Comparison of ENCODE assay signal across 8 mouse cellular contexts in the genomic region with DNA sequence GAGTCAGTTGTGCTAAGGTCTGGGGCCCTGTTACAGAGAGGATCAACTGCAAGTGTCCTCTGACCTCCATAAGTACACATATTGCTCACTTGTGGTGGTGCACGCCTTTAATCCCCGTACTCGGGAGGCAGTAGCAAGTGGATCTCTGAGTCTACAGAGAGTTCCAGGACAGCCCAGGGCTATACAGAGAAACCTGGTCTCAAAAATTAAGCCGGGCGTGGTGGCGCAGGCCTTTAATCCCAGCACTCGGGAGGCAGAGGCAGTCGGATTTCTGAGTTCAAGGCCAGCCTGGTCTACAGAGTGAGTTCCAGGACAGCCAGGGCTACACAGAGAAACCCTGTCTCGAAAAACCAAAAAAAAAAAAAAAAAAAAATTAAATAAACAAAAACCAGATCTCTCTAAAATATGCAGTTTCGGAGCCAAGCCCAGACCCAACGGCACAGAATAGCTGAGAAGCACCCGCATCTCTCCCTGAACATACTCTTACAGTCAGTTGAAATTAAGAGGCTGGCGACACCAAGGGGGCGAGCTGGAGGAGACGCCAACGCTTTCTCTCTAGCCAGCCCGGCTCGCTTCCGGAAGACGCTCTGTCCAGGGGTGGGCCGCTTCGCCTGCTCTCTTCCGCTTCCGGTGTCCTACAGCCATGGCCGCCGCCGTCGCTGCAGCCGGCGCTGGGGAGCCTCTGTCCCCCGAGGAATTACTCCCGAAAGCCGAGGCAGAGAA. TPM values are rescaled to one million over a fixed set of nuclear protein-coding genes. Genes with fewer than 3 reads are reported as not detected.
DNase-seq lines count a peak whose midpoint lies in the region; ATAC-seq and TF ChIP-seq lines count a peak whose summit lies in the region.

A gene (plus strand): TSS at position 613 of the 723 bp plus-strand sequence.

- H3K4me3 ChIP-seq in heart, embryonic 11.5 days (ENCODE audit: low read depth, low read length), result peak within 1 kb of the TSS; percentile 96
- peak within 1 kb of the TSS; percentile 85 for H3K4me3 ChIP-seq in kidney, postnatal 0 days (replicated peaks; ENCODE audit: low read depth, low read length)
- H3K4me3 ChIP-seq in liver, embryonic 11.5 days (ENCODE audit: low read depth, low read length), result peak within 1 kb of the TSS; percentile 89
- peak within 1 kb of the TSS; percentile 98 for H3K4me3 ChIP-seq in stomach, embryonic 14.5 days (ENCODE audit: low read depth, low read length)

- H3K27ac ChIP-seq in heart, embryonic 11.5 days (ENCODE audit: low read depth, low read length), result peak within 1 kb of the TSS; percentile 62; the same call in 1 of the 2 replicates
- peak within 1 kb of the TSS; percentile 37; the same call in 1 of the 2 replicates for H3K27ac ChIP-seq in kidney, postnatal 0 days
- peak within 1 kb of the TSS; percentile 64; the same call in 1 of the 2 replicates for H3K27ac ChIP-seq in liver, embryonic 11.5 days (ENCODE audit: low read depth, low read length)
- H3K27ac ChIP-seq in stomach, embryonic 14.5 days (ENCODE audit: low read length), result no peak within 1 kb of the TSS

- H3K36me3 ChIP-seq in heart, embryonic 11.5 days (ENCODE audit: control insufficient read depth, insufficient read depth, low read length), result peaks cover 9% of the 10 kb centered on the region
- H3K36me3 ChIP-seq in kidney, postnatal 0 days (ENCODE audit: insufficient read depth, low read length), result peaks cover 30% of the 10 kb centered on the region
- H3K36me3 ChIP-seq in liver, embryonic 11.5 days (ENCODE audit: control insufficient read depth, insufficient read depth, low read length), result peaks cover 21% of the 10 kb centered on the region; the same call in 1 of the 2 replicates
- peaks cover 39% of the 10 kb centered on the region for H3K36me3 ChIP-seq in stomach, embryonic 14.5 days (ENCODE audit: control insufficient read depth, insufficient read depth, low read length)

- peak within 1 kb of the TSS; percentile 90 for H3K9ac ChIP-seq in heart, embryonic 11.5 days (ENCODE audit: low read depth, low read length)
- peak within 1 kb of the TSS; percentile 84 for H3K9ac ChIP-seq in kidney, postnatal 0 days (ENCODE audit: low read depth, low read length)
- peak within 1 kb of the TSS; percentile 82 for H3K9ac ChIP-seq in liver, embryonic 11.5 days (ENCODE audit: low read depth, low read length)
- H3K9ac ChIP-seq in stomach, embryonic 14.5 days (replicated peaks; ENCODE audit: low read depth, low read length), result peak within 1 kb of the TSS; percentile 77

- peak; percentile 99 for ATAC-seq in erythroblast, adult 5-6 weeks (replicated peaks; ENCODE audit: low FRiP score, poor library complexity, severe bottlenecking)
- ATAC-seq in heart, embryonic 11.5 days (replicated peaks; ENCODE audit: insufficient number of reproducible peaks, low FRiP score, low TSS enrichment), result peak; percentile 85
- peak; percentile 89 for ATAC-seq in kidney, postnatal 0 days (replicated peaks; ENCODE audit: low FRiP score, low read depth)
- peak; percentile 97 for ATAC-seq in liver, embryonic 11.5 days (replicated peaks; ENCODE audit: low FRiP score)
- peak; percentile 93 for ATAC-seq in stomach, embryonic 14.5 days (ENCODE audit: insufficient number of reproducible peaks, insufficient read depth, low FRiP score, low read depth)

- no peaks in the 10 kb centered on the region for H3K27me3 ChIP-seq in heart, embryonic 11.5 days (ENCODE audit: control insufficient read depth, insufficient read depth, low read length)
- H3K27me3 ChIP-seq in kidney, postnatal 0 days (ENCODE audit: insufficient read depth, low read length), result no peaks in the 10 kb centered on the region
- no peaks in the 10 kb centered on the region for H3K27me3 ChIP-seq in liver, embryonic 11.5 days (replicated peaks; ENCODE audit: control insufficient read depth, insufficient read depth, low read length)
- no peaks in the 10 kb centered on the region for H3K27me3 ChIP-seq in stomach, embryonic 14.5 days (ENCODE audit: control insufficient read depth, insufficient read depth, low read length)

- H3K4me1 ChIP-seq in heart, embryonic 11.5 days (ENCODE audit: control insufficient read depth, insufficient read depth, low read length), result peaks cover 14% of the 10 kb centered on the region
- no peaks in the 10 kb centered on the region; the same call in 1 of the 2 replicates for H3K4me1 ChIP-seq in kidney, postnatal 0 days (replicated peaks; ENCODE audit: insufficient read depth, low read length)
- peaks cover 7% of the 10 kb centered on the region; the same call in 1 of the 2 replicates for H3K4me1 ChIP-seq in liver, embryonic 11.5 days (replicated peaks; ENCODE audit: control insufficient read depth, insufficient read depth, low read length)
- H3K4me1 ChIP-seq in stomach, embryonic 14.5 days (ENCODE audit: control insufficient read depth, insufficient read depth, low read length), result peaks cover 6% of the 10 kb centered on the region; the same call in 1 of the 2 replicates

- WGBS in heart, embryonic 11.5 days (ENCODE audit: insufficient replicate concordance), result 20% methylated on average over 32 of the region's 33 CpGs
- 20% methylated on average over 33 of the region's 33 CpGs for WGBS in kidney, postnatal 0 days
- 17% methylated on average over 32 of the region's 33 CpGs for WGBS in liver, embryonic 11.5 days
- 18% methylated on average over 32 of the region's 33 CpGs for WGBS in stomach, embryonic 14.5 days

- peak; percentile 64 for TF ChIP-seq CTCF in kidney, postnatal 0 days (IDR thresholded peaks at IDR 0.05; ENCODE audit: low read depth)

- DNase-seq in B cell, adult 2 months, result peak; percentile 91 to 93
- DNase-seq in brain, adult 2 months (ENCODE audit: low read depth, low spot score), result peak; percentile 98
- DNase-seq in kidney, postnatal 0 days (ENCODE audit: low spot score), result peak; percentile 99
- DNase-seq in liver, embryonic 11.5 days (ENCODE audit: low spot score), result peak; percentile 88
- peak; percentile 89 for DNase-seq in naive thymus-derived CD4-positive, alpha-beta T cell, adult 2 months (ENCODE audit: low read depth)

- no peaks in the 10 kb centered on the region for H3K9me3 ChIP-seq in heart, embryonic 11.5 days (replicated peaks; ENCODE audit: control insufficient read depth, low read length)
- H3K9me3 ChIP-seq in kidney, postnatal 0 days (replicated peaks; ENCODE audit: low read length), result no peaks in the 10 kb centered on the region
- no peaks in the 10 kb centered on the region for H3K9me3 ChIP-seq in liver, embryonic 11.5 days (ENCODE audit: control insufficient read depth, low read length)
- no peaks in the 10 kb centered on the region for H3K9me3 ChIP-seq in stomach, embryonic 14.5 days (ENCODE audit: control insufficient read depth, low read depth, low read length)

- H3K4me2 ChIP-seq in heart, embryonic 11.5 days, result peak within 1 kb of the TSS; percentile 73
- peak within 1 kb of the TSS; percentile 82 for H3K4me2 ChIP-seq in kidney, postnatal 0 days (ENCODE audit: low read length)
- peak within 1 kb of the TSS; percentile 75 for H3K4me2 ChIP-seq in liver, embryonic 11.5 days
- peak within 1 kb of the TSS; percentile 52 for H3K4me2 ChIP-seq in stomach, embryonic 14.5 days (replicated peaks; ENCODE audit: low read depth, low read length)

RNA-seq across cellular contexts. Expression of the gene that starts here (rescaled TPM):
- 40.9 and 49.3 TPM in 2 replicates for total RNA-seq in erythroblast, adult 5-6 weeks (2015; ENCODE audit: low replicate concordance)
- total RNA-seq in erythroblast, adult 5-6 weeks (2017; ENCODE audit: low replicate concordance), result 26.8 and 57.8 TPM in 2 replicates
- polyA plus RNA-seq in heart, embryonic 11.5 days (2014; fragmentation: Nextera tagmentation; extraction: Ambion mirVana), result 260 and 273 TPM in 2 replicates
- polyA plus RNA-seq in kidney, postnatal 0 days (2015; fragmentation: Nextera tagmentation; extraction: Ambion mirVana), result 264 TPM in 2 replicates
- 306 and 326 TPM in 2 replicates for polyA plus RNA-seq in liver, embryonic 11.5 days (2014; fragmentation: Nextera tagmentation; extraction: Ambion mirVana)
- 236 and 237 TPM in 2 replicates for polyA plus RNA-seq in stomach, embryonic 14.5 days (2014; fragmentation: Nextera tagmentation; extraction: Ambion mirVana)
